Mouse (Mus musculus): Measurements from ENCODE around the gene Gper1.
"Not testable (repeated sequence)": the region's sequence is repeated elsewhere in the genome, so short reads cannot be mapped to it uniquely, and the experiment has no call there.

The Gper1 gene

DNA sequence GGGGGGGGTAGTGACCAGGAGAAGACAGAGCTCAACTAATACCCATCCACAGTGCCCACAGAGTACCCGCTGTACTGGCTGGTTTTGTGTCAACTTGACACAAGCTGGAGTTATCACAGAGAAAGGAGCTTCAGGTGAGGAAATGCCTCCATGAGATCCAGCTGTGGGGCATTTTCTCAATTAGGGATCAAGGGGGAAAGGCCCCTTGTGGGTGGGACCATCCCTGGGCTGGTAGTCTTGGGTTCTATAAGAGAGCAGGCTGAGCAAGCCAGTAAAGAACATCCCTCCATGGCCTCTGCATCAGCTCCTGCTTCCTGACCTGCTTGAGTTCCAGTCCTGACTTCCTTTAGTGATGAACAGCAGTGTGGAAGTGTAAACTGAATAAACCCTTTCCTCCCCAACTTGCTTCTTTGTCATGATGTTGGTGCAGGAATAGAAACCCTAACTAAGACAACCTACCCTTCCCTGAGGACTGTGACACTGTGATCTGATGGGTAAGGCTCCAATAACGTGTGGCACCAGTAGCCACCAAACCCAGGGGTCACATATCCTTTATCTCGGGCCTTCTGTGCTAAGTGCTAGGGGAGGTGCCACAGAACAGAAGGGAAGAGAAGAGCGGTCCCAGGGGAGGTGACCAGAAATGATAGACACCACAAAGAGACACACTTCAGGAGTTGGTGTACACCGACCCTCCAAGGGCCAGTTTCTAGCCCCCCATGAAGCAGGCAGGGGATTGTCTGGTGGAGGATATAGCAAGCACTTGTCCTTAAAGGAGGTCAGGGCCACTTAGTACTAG lies 32.4 kb upstream of the Gper1 start:
- DNase-seq (ENCODE audit: low spot score in 2 of 2): not testable (repeated sequence)

DNA sequence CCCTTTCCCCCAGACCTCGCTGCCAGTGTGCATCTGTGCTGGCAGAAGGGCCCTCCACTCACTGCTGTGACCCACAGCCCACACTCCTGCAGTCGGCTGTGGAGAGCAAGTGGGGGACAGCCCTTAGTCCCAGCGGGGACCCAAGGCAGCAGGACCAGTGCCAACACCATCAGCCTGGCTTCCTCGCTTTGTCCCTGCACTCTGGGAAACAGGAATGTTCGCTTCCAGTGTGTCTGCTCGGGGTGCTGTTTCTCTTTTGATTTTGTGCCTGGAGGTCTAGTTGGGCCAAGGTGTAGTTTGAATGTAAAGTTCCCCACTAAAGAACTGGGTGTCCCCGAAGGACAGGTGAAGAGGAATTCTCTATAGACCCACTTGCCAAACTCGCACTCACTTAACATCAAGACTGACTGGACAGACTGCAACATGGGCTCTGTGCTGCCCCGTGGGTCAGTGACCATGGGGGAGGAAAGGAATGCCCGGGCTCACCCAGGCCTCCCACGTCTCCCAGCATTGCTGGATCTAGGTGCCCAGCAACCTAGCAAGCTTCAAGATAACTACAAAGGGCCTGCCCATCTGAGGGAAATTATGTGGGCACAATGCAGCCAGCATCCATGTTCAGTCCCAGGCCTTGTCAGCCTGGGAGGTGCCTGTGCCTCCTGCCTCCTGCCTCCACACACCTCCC lies 31.5 kb upstream of the Gper1 start:
- DNase-seq (ENCODE audit: low spot score in 2 of 2): no peak

DNA sequence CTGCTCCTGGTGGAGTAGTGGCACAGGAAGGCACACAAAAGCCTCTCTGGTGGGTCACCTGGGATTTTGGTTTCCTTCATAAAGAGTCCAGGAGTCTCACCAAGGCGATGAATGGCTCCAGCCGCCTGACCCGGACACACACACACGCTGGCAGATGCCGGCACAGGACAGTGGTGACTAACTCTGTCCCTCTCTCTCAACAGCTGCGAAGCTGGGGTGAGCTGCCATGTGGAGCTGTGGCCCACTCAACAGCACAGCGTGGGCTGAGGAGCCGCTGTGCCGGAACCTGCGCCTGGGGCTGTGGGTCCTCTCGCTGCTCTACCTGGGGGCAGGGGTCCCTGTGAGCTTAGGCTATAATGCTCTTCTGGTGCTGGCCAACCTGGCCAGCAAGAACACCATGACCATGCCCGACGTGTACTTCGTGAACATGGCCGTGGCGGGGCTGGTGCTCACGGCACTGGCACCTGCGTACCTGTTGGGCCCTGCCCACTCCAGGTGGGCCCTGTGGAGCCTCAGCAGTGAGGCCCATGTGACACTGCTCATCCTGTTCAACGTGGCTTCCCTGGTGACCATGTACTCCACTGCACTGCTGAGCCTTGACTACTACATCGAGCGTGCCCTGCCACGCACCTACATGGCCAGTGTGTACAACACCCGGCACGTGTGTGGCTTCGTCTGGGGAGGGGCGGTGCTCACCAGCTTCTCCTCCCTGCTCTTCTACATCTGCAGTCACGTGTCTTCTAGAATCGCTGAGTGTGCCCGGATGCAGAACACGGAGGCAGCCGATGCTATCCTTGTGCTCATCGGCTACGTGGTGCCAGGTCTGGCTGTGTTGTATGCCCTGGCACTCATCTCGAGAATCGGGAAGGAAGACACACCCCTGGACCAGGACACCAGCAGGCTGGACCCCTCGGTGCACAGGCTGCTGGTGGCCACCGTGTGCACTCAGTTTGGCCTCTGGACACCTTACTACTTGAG lies 30.4 kb upstream of the Gper1 start:
- no peak for DNase-seq (ENCODE audit: low spot score in 2 of 2)

DNA sequence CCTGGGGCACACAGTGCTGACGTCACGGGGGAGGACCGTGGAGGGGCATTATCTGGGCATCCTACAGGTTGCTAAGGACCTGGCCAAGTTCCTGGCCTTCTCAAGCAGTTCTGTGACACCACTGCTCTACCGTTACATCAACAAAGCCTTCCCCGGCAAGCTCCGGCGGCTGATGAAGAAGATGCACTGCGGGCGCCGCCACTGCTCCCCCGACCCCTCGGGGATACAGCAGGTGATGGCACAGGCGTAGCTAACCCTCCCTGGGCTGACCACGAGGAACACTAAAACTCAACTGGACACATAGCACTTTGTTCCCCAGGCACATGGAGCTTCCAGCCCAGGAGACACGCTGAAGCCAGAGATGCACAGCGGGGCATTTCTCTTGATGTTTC lies 29.8 kb upstream of the Gper1 start:
- no peak for DNase-seq (ENCODE audit: low spot score in 2 of 2)

DNA sequence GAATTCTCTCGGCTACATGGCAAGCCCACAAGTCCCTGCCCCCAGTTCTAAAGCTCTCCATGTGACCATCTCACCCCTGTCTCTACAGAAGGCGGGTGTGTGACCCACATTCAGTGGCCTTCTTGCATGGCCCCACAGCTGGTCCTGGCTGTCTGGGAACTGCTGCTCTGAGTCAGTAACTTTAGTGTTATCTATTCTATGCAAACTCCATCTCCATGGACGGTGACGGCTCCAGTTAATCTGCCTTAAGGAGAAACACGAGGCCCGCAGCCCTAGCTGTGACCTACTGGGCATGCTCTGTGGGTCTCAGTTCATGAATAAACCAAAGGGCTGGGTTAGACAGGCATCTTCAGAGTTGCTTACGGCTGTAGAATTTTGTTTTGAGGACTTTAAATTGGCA lies 28.6 kb upstream of the Gper1 start:
- DNase-seq (ENCODE audit: low spot score in 2 of 2): no peak

DNA sequence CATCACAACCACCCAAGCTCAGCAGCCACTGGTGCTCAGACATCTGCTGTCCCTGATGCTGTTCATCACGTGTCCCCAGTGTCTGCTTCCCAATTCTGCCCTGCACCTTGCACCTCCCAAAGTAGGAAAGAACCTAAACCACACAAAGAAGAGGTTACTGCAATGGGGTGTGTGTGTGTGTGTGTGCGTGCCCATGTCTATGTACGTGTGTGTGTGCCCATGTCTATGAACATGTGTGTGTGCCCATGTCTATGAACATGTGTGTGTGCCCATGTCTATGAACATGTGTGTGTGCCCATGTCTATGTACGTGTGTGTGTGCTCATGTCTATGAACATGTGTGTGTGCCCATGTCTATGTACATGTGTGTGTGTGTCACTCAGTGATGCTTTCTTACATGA lies 27.4 kb upstream of the Gper1 start:
- DNase-seq (ENCODE audit: low spot score in 2 of 2): no peak

DNA sequence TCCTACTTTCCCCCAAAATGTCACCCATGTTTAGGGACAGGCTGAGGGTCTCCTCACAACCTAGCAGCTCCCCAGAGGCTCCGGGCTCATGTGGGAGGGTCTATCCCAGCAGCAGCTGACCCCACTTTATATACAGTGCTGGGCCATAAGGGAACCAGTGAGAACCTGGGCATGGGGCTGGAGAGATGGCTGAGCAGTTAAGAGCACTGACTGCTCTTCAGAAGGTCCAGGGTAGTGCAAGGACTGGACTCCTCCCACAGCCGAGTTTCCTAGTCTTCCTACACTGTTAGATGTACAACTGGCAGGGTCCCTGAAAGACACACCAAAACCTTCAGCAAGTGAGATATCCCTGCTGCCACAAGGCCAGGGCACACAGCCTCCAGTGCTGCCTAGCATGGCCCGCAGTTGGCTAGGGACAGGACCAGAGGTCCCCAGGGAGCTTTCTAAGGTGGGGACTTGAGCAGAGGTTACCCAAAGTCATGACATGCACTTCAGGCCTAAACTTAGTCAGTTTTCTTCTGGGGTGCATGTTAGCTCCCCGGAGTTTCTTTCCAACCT lies 25.5 kb upstream of the Gper1 start:
- DNase-seq (ENCODE audit: low spot score in 2 of 2): no peak

DNA sequence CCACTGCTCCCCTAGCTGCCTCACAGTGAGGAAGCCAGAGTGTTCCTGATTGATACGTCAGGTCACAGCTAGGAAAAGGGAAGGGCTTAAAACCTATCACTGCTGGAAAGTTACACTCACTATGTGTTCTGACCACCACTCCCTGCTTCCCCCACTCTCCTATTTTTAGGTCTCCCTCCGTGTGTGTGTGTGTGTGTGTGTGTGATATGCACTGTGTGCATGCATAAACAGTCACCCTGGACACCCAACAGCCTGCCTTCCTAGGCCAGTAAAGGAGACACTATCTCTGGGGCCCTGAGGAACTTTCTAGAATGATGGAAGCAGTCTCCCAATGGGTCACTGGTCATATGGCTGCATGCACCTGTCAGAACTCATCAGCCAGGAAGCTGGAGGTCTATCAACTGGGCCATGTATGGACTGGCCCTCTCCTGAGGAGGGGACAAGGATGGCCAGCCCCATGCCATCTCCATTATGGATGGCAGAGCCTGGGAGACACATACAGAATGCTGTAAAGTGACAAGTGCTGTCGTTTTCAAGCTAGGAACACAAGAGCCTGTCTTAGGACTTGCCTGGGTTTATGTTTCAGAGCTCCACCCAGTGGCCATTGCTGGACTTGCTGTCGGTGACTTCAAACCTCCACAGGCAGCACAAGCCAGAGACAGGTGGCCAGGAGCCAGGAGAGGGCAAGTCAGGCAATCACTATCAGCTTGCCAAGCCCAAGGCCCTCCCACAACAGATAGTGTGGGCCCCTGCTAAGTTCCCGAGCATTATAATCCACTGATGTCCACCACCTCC lies 24.8 kb upstream of the Gper1 start:
- peak; percentile 91 to 94 for DNase-seq (ENCODE audit: low spot score in 2 of 2)

DNA sequence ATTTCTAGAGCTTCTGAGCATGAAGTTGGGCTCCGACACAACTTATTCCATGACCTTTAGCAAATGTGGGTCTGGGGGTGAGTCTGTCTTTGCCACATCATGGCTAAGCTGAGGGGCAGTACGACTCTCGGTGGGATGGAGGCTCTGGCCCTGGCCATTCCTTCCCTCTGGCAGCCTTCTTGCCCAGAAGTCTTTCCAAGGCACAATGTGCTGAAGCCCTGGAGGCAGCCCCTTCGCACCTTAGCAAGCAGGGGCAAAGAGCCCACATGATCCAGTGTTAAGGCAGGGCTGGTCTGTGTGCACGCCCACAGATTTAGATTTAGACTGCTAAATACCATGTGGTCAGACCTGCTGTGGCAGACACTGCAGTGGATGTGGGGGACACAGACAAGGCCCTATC lies 24.2 kb upstream of the Gper1 start:
- no peak for DNase-seq (ENCODE audit: low spot score in 2 of 2)

DNA sequence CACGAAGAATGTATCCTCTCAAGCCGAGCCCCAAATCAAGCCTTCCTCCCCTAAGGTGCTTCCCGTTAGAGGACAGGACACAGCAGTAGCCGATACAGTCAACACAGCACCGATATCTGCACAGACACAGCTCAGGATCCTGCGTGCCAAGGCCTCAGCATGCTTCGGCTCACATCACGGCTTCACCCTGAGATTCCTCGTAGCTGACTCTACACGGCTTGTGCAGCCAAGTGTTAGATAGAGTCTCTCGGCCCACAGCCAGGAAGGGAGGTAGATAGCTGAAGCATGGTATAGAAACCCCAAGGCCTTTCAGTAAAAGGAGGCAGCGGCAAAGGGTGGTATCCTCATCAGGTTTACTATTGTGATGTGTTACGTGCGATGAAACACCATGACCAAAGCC lies 23.0 kb upstream of the Gper1 start:
- no peak for DNase-seq (ENCODE audit: low spot score in 2 of 2)

DNA sequence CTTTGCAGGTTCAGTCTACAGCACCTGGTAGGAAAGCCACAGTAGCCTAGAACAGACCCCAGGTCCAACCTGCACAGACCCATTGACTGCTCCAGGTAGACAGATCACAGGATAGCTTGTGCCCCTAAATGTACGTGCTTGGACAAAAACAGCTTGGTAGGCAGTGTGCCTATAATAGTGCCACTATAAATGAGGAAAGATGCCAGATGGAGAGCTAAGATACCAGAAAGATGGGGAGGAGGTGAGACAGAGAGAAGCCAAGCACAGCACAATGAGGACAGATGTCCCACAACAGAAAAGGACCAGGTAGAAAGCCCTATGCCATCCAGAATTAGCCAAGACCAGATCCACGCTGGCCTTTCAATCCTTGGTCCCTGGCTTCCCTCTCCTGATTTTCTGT lies 20.8 kb upstream of the Gper1 start:
- no peak for DNase-seq (ENCODE audit: low spot score in 2 of 2)

DNA sequence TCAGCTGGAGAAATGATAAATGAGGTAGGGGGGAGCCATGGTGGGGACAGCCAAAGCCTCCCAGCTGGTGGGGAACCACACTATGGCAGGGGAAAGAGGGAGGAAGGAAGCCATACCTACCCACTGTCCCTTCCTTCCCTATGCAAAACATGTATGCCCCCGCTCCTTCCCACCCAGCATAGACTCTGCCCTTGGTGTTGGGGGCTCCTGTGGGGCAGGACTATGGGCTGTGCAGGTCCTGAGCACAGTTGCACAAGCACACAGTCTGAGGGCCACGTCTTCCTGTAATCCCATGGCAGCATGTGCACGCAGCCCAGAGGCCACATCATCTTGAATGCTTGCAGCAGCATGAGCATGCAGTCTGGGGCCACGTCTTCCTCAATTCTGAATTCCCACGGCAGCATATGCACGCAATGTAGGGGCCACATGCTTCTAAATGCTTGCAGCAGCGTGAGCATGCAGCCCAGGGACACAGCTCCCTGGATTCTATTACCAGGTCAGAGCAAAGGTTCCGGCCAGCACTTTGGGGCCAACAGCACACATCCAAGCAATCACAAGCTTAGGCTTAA lies 19.2 kb upstream of the Gper1 start:
- DNase-seq (ENCODE audit: low spot score in 2 of 2): no peak

DNA sequence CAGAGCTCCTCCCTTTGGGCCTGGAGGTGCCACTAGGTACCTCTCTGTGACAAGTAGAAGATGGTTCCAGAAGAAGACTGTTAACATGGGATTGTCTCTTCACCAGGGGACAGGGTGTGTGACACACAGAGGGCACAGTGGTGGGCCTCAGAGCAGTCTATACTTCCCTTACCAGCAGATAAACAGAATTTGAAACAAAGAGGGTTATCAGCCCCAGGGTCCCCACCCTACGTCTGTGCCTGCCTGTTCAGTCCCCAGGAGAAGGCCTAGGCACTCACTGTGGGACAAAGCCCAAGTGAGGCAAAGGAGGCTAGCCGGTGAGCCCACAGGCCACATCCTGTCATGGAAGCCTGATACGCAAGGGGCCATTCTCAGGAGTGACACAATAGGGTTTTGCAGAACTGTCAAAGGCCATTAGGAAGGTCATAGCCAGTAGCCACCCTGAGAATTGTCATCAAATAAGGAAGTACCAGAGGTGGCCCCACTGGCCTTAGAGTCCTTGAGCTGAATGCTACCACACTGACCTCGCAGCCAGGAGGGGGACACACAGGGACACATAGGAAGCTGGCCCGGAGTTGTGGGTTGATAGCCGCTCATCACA lies 18.1 kb upstream of the Gper1 start, which contains the start of gene C130050O18Rik:
C130050O18Rik (plus strand) TSS at position 480 of the 601 bp plus-strand sequence.
- no peak for DNase-seq (ENCODE audit: low spot score in 2 of 2)

DNA sequence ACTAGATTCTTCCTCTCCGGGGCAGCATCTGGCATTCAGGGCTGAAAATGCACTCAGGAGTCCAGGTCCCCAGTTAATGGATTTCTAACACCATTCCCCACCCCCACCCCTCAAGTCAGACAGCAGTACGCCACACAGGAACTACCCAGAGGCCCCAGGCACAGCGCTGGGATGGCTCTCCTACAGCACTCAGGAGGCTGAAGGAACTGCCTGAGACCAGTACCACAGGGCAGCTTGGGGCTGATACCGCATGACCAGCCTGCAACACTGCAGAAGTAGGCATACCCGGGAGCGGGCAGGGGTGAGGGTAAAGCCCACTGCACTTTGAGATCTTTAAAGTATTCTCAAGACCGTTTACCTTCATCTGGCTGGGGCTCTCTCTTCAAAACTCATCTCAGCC lies 17.5 kb upstream of the Gper1 start:
- DNase-seq (ENCODE audit: low spot score in 2 of 2): no peak

DNA sequence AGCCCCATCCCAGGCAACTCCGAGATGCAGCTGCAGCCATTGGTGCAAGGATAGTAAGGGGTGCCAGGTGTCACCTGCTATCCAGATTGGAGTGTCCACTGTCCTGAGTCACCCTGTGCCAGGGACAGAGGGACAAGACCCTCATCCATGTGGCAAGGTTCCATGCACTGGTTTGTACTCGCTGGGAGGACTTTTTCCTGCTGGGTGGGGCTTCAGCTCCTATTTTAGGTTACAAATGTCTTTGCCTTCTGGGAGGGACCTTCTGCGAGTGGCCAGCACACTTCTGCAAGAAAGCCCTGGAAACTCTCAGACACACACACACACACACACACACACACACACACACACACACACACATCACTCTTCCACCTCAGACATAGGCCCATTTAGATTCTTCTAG lies 17.0 kb upstream of the Gper1 start:
- DNase-seq (ENCODE audit: low spot score in 2 of 2): no peak

DNA sequence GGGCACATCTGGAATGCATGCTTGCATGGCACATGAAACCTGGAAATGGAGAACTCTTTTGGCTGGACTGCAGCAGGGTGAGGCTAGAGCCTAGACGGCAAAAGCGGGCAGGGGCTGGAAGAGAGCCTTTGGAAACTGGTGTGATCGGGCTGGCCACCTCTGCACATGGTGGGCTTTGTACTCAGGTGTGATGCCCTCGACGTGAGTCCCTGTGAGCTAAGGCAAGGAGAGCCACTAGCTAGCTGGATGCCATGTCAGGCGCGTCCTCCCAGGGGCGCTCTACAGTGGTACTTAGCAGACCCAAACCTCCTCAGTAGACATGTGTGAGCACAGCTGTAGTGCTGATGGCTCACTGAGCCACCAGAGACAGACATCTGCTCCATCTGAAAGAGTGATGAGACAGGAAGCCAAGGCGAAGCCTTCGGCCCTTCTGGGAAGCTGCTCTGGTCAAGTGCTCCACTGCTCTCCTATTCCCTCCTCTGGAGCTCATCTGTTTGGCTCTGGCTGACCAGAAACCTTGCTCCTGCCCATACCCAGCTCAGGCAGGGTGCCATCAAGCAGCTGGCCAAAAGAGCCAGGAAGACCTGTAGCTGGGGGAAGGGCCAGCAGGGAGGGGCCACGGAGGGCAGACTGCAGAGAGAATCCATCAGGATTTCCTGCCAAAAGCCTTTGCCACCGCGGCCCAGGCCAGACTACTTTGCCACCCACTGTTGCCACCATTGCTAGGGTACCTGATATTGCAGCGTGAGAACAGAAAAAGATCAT lies 15.6 kb upstream of the Gper1 start:
- no peak for DNase-seq (ENCODE audit: low spot score in 2 of 2)

DNA sequence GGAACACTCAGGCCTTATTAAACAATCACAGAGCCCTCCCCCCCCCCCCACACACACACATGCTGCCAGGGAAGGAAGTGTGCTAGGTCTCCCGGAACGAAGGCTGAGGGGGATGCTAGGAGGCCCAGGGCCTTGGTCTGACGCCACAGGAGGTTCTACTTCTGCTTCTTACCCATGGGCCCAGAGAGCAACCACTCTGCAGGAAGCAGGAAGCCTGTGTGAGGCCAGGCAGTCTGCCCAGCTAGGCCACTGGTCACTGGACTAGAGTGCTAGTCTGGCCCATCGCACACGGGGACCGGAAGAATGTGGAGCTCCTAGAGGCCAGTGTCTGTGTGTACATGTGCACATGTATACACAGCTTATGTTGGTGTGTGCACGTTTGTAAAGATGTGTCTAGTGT lies 14.4 kb upstream of the Gper1 start:
- no peak for DNase-seq (ENCODE audit: low spot score in 2 of 2)

DNA sequence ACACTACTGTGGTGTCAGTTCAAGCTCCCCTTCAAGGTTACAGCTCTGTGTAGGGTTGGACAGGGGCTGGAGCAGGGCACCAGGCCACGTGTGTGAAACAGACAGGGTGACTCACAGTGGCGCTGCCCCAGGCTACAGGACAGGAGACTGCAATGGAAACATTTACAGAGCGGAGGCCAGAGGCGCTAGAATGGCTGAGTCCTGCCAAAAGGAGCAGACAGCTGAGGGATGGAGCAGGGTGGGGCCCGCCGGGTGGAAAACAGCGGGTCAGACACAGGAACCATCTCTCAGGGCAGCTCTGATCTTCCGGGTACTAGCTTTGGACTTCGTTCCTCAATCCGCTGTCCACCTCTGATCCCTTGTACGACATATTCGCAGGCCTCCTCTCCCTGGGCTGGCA lies 13.5 kb upstream of the Gper1 start:
- no peak for DNase-seq (ENCODE audit: low spot score in 2 of 2)

DNA sequence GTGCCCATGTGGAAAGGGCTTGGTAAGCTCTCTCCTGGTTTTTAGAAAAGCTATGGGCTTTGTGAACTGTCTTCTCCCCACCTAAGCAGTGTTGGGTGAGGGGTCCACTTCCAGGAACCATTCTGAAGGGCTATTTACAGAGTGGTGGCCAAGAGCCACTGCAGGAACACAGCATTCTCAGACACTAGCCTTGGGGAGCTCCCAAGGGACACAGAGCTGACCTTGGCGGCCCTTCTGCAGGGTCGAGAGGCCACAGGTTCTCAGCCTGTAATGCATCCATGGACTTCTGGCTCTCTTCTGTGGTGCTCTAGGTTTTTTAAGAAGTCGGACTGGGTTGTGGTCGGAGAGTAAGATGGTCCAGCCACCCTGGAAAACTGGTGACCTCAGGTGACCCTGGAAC lies 12.9 kb upstream of the Gper1 start:
- no peak for DNase-seq (ENCODE audit: low spot score in 2 of 2)

DNA sequence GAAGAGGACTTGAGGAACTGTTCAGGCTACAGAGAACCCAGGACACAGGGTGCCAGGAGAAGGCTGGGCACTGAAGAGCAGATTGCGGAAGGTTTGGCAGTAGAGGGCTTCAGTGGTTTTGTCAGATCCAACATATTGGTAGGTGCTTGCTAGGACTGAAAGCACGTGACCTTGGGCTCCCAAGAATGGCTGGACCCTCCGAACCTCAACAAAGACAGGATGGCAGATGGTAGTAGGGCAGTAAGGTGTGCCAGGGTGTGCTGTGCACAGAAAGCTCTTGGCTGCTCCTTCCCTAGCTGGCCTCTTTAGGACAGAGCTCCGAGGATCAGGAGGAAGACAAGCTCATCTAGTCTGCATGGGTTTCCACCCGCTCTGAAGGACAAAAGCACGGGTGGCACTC lies 11.8 kb upstream of the Gper1 start:
- DNase-seq (ENCODE audit: low spot score in 2 of 2): no peak

Measured in frontal cortex, postnatal 25 days (tissue).